Mouse (Mus musculus) thymus, postnatal 14 days (tissue): ENCODE measurements at regions not wholly inside any gene's neighbourhood (a gene's known extent, or its start where the extent isn't known, plus 50 kb on each side); places are given as distances from the start of the nearest gene placed in this dataset.
"Not testable (repeated sequence)": the region's sequence is repeated elsewhere in the genome, so short reads cannot be mapped to it uniquely, and the experiment has no call there.

Experiments
- DNase-seq: peaks from one replicate; pipeline ENCODE4 v3.0.0; 2021

DNA sequence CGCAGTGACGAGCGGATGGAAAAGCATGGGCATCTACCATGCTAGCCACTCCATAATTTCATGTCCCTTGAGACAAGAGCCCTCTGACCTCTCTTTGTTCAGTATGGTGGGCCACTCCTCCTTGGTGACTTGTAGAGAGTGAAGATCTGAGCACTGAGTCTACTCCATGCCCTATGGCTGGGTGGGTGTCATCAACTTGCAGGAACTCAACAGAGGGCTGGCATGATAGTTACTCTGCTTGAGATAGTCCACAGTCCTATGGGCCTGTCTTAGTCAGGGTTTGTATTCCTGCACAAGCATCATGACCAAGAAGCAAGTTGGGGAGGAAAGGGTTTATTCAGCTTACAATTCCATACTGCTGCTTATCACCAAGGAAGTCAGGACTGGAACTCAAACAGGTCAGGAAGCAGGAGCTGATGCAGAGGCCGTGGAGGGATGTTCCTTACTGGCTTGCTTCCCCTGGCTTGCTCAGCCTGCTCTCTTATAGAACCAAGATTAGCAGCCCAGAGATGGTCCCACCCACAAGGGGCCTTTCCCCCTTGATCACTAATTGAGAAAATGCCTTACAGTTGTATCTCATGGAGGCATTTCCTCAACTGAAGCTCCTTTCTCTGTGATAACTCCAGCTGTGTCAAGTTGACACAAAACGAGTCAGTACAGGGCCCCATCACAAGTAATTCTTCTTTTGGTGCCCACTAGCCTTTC lies 52.6 kb upstream of the Cdyl start:
- not testable (repeated sequence) for DNase-seq

DNA sequence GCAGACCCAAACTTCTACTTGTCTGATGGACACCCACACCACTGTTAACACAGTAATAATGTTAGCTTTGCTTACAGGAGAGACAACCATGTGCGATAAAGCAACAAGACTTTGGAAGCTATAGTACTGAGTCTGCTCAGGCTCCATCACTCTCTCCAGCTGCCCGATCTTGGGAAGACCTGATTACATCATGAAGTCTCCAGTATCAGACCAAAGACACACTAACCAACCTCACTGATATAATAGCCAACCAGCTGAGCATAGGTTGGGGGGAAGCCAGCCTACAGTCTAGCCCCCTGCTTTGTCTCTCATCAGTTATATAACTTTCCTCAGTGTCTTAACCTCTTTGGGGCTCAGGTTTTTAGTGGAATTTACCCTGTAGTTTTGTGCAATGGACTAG lies 51.9 kb upstream of the Cdyl start:
- DNase-seq: no peak
